9 mouse cellular contexts compared by ENCODE assay signal in genomic region chr14:105894971-105895873, GRCm38 (mm10). TPM values are rescaled to one million over a fixed set of nuclear protein-coding genes. Genes with fewer than 3 reads are reported as not detected.
DNase-seq lines count a peak whose midpoint lies in the region; ATAC-seq lines count a peak whose summit lies in the region.
"Had no signal": no experiment of that assay in that cellular context is flagged by ENCODE, and none has a peak within 500 bp of the region (broad histone marks: within the 10 kb centered on the region; RNA-seq: fewer than 3 reads in every experiment).

No protein-coding gene starts in this region.

- peak overlapping the region; percentile 82 for H3K4me2 ChIP-seq in limb, embryonic 13.5 days (replicated peaks)
- peak overlapping the region; percentile 91 for H3K4me2 ChIP-seq in midbrain, embryonic 15.5 days
- H3K4me2 ChIP-seq in stomach, embryonic 14.5 days (replicated peaks; ENCODE audit: low read depth, low read length), result peak overlapping the region; percentile 96

- peak; percentile 37 to 62 for DNase-seq in lung, adult 18-20 months
- DNase-seq in lung, postnatal 25 days (ENCODE audit: low spot score), result no peak
- DNase-seq in embryo, embryonic 9.5 days (ENCODE audit: extremely low spot score), result peak; percentile 78
- DNase-seq in heart, adult 18-20 months, result peak; percentile 53 to 76
- peak; percentile 62 for DNase-seq in kidney, adult 18-20 months

- ATAC-seq in limb, embryonic 13.5 days (ENCODE audit: low FRiP score, low read depth), result no peak
- no peak for ATAC-seq in midbrain, embryonic 15.5 days (replicated peaks)
- ATAC-seq in stomach, embryonic 14.5 days (ENCODE audit: insufficient number of reproducible peaks, insufficient read depth, low FRiP score, low read depth), result peak; percentile 5; the same call in 1 of the 2 replicates

- peaks cover 34% of the 10 kb centered on the region for H3K4me1 ChIP-seq in limb, embryonic 13.5 days
- peaks cover 35% of the 10 kb centered on the region for H3K4me1 ChIP-seq in midbrain, embryonic 15.5 days
- peaks cover 14% of the 10 kb centered on the region for H3K4me1 ChIP-seq in stomach, embryonic 14.5 days (ENCODE audit: control insufficient read depth, insufficient read depth, low read length)

- peak overlapping the region; percentile 96 for H3K4me3 ChIP-seq in limb, embryonic 13.5 days
- H3K4me3 ChIP-seq in midbrain, embryonic 15.5 days, result peak overlapping the region; percentile 91
- peak overlapping the region; percentile 81 for H3K4me3 ChIP-seq in stomach, embryonic 14.5 days (ENCODE audit: low read depth, low read length)

- no peaks in the 10 kb centered on the region for H3K27me3 ChIP-seq in limb, embryonic 13.5 days
- no peaks in the 10 kb centered on the region for H3K27me3 ChIP-seq in midbrain, embryonic 15.5 days (replicated peaks)
- no peaks in the 10 kb centered on the region for H3K27me3 ChIP-seq in stomach, embryonic 14.5 days (ENCODE audit: control insufficient read depth, insufficient read depth, low read length)

- H3K9ac ChIP-seq in limb, embryonic 13.5 days, result peak overlapping the region; percentile 100
- H3K9ac ChIP-seq in midbrain, embryonic 15.5 days, result peak overlapping the region; percentile 67
- peak overlapping the region; percentile 90 for H3K9ac ChIP-seq in stomach, embryonic 14.5 days (replicated peaks; ENCODE audit: low read depth, low read length)

- H3K27ac ChIP-seq in limb, embryonic 13.5 days, result peak overlapping the region; percentile 99
- H3K27ac ChIP-seq in midbrain, embryonic 15.5 days, result peak overlapping the region; percentile 98
- H3K27ac ChIP-seq in stomach, embryonic 14.5 days (ENCODE audit: low read length), result peak overlapping the region; percentile 99

- WGBS in limb, embryonic 13.5 days, result under 1% methylated on average over 36 of the region's 36 CpGs
- WGBS in midbrain, embryonic 15.5 days, result under 1% methylated on average over 36 of the region's 36 CpGs
- WGBS in stomach, embryonic 14.5 days, result under 1% methylated on average over 36 of the region's 36 CpGs

- peaks cover 26% of the 10 kb centered on the region for H3K36me3 ChIP-seq in limb, embryonic 13.5 days
- no peaks in the 10 kb centered on the region for H3K36me3 ChIP-seq in midbrain, embryonic 15.5 days (replicated peaks)
- peaks cover 9% of the 10 kb centered on the region; the same call in 1 of the 2 replicates for H3K36me3 ChIP-seq in stomach, embryonic 14.5 days (ENCODE audit: control insufficient read depth, insufficient read depth, low read length)

- H3K9me3 ChIP-seq in limb, embryonic 13.5 days, result no peaks in the 10 kb centered on the region
- H3K9me3 ChIP-seq in midbrain, embryonic 15.5 days, result no peaks in the 10 kb centered on the region
- no peaks in the 10 kb centered on the region for H3K9me3 ChIP-seq in stomach, embryonic 14.5 days (ENCODE audit: control insufficient read depth, low read depth, low read length)

RNA-seq across cellular contexts. Expression of gene Spry2, which starts 1.4 kb away (rescaled TPM):
- total RNA-seq in heart, adult 18-20 months (2021), result 10 to 100 TPM; 17.5 to 21.0 TPM
- 97.7 and 98.7 TPM in 2 replicates for polyA plus RNA-seq in limb, embryonic 13.5 days (2015; fragmentation: Nextera tagmentation; extraction: Ambion mirVana)
- polyA plus RNA-seq in midbrain, embryonic 15.5 days (2015; fragmentation: Nextera tagmentation; extraction: Ambion mirVana), result 24.2 and 25.1 TPM in 2 replicates
- polyA plus RNA-seq in stomach, embryonic 14.5 days (2014; fragmentation: Nextera tagmentation; extraction: Ambion mirVana), result 65.1 and 65.5 TPM in 2 replicates
- total RNA-seq: MEL had no signal
